Mouse (Mus musculus) stomach, embryonic 15.5 days (tissue): ENCODE results near the gene Grin2a. TPM values are rescaled to one million over a fixed set of nuclear protein-coding genes. Genes with fewer than 3 reads are reported as not detected.

Experiments
- ATAC-seq: fragments of 200-750 bp; cut with Nextera tagmentation; 2 replicates; pipeline ENCODE4 v1.8.0; 2017; ENCODE audit warnings: low read depth, moderate number of reproducible peaks, moderate TSS enrichment; ENCODE audit not compliant: insufficient read depth, low FRiP score
- H3K27ac ChIP-seq: fragments of 300-500 bp; sonication (generic); 2 replicates; pipeline ENCODE4 v1.5.1; 2015; ENCODE audit warnings: mild to moderate bottlenecking, inconsistent platforms
- H3K27me3 ChIP-seq: fragments of 300-500 bp; sonication (generic); replicated peaks from 2 replicates; pipeline ENCODE4 v1.6.1; 2015; ENCODE audit warnings: inconsistent platforms
- H3K36me3 ChIP-seq: fragments of 300-500 bp; sonication (generic); 2 replicates; pipeline ENCODE4 v1.6.1; 2015; ENCODE audit warnings: inconsistent platforms
- H3K4me1 ChIP-seq: fragments of 300-500 bp; sonication (generic); 2 replicates; pipeline ENCODE4 v1.6.1; 2015; ENCODE audit warnings: inconsistent platforms
- H3K4me2 ChIP-seq: fragments of 300-500 bp; sonication (generic); 2 replicates; pipeline ENCODE4 v1.6.1; 2015; ENCODE audit warnings: mild to moderate bottlenecking, inconsistent platforms
- H3K4me3 ChIP-seq: fragments of 300-500 bp; sonication (generic); replicated peaks from 2 replicates; pipeline ENCODE4 v1.5.1; 2015; ENCODE audit warnings: inconsistent platforms
- H3K9ac ChIP-seq: fragments of 300-500 bp; sonication (generic); 2 replicates; pipeline ENCODE4 v1.6.1; 2015; ENCODE audit warnings: inconsistent platforms
- H3K9me3 ChIP-seq: fragments of 300-500 bp; sonication (generic); 2 replicates; pipeline ENCODE4 v1.6.1; 2016; ENCODE audit warnings: inconsistent platforms
- WGBS: fragments of 180-500 bp; shearing (Covaris S2); methylation state at CpG from one replicate; pipeline ENCODE4 v1.1.7; 2015; 5-methylcytosine and 5-hydroxymethylcytosine counted together
- polyA plus RNA-seq: library from polyadenylated mRNA; unstranded; fragments of >200 nt; fragmentation: Nextera tagmentation; extraction: Ambion mirVana; gene quantifications from 2 replicates; pipeline ENCODE4 v1.2.1, GENCODE M21; 2015

Grin2a gene
- polyA plus RNA-seq, 1 experiment from 2014 or later, result 0.80 TPM

DNA sequence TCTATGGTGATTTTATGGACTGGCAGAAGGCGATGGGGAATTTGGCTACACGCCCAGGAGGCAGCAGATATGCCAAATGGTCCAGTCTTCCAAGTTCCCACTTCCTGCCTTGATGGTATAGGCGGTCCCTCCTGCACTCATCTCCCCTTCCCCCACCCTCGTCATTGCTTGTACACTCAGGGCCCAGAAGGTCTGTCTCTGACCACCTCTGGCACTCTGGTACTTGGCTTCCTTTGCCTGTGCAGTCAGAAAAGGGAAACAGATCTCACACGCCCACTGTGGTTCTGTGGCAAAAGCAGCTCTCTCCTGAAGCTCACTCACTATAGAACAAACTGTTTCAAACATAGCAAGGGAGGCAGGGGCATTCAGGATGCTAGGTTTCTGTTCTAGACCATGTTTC is 227.0 kb downstream of the Grin2a start:
- Histone ChIP-seq H3K4me3 (no peak overlapping the region), H3K27ac (no peak overlapping the region), H3K9me3 (no peaks in the 10 kb centered on the region), H3K36me3 (no peaks in the 10 kb centered on the region), H3K27me3 (no peaks in the 10 kb centered on the region), H3K4me2 (no peak overlapping the region), H3K9ac (no peak overlapping the region), H3K4me1 (no peaks in the 10 kb centered on the region)
- 55% methylated on average over 5 of the region's 5 CpGs for WGBS
- ATAC-seq, result no peak

DNA sequence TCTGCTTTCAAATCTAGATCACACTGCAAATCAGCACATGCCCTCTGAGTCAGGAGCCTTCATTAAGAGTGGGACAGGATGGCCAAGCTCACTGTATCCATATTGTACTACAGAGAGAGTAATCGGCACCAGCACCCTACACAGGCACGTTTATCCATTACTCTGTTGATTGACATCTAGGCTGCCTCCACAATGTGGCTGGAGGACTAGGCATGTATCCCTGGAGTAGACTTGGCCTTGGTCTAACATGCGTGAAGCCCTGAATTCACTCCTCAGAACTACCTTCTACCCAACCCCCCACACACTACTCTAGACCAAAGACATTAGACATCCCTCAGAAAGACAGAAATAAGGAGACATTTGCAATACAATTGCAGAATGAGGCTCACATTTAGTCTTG is 227.4 kb downstream of the Grin2a start:
- Histone ChIP-seq H3K27me3 (no peaks in the 10 kb centered on the region), H3K4me1 (no peaks in the 10 kb centered on the region), H3K4me3 (no peak overlapping the region), H3K4me2 (no peak overlapping the region), H3K9ac (no peak overlapping the region), H3K9me3 (no peaks in the 10 kb centered on the region), H3K36me3 (no peaks in the 10 kb centered on the region), H3K27ac (no peak overlapping the region)
- 81% methylated on average over 3 of the region's 3 CpGs for WGBS
- no peak for ATAC-seq

DNA sequence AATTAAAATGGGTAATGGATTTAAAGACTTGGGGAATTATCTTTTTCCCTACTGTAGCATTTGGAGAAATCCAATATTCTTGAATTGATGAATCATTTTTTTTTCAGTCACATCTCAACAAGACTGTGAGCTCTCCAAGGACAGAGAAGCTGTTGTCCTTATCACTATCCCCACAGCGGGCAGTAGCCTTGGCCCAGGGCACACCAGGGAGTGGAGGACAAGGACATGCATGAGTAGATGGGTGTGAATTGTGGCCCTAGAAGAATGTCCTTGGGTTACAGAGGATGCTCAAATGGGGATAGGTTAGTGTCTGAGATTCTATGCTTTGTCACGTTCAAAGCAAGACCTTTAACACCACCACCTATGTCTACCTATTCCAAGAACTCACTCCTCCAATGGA is 231.3 kb downstream of the Grin2a start:
- no peak overlapping the region for H3K27ac ChIP-seq
- ATAC-seq, result no peak
- no peaks in the 10 kb centered on the region for H3K9me3 ChIP-seq
- no peak overlapping the region for H3K4me3 ChIP-seq
- no peak overlapping the region for H3K9ac ChIP-seq
- no peak overlapping the region for H3K4me2 ChIP-seq
- no peaks in the 10 kb centered on the region for H3K4me1 ChIP-seq
- H3K27me3 ChIP-seq, result no peaks in the 10 kb centered on the region
- no peaks in the 10 kb centered on the region for H3K36me3 ChIP-seq
- WGBS, result 92% methylated on average over 2 of the region's 2 CpGs

DNA sequence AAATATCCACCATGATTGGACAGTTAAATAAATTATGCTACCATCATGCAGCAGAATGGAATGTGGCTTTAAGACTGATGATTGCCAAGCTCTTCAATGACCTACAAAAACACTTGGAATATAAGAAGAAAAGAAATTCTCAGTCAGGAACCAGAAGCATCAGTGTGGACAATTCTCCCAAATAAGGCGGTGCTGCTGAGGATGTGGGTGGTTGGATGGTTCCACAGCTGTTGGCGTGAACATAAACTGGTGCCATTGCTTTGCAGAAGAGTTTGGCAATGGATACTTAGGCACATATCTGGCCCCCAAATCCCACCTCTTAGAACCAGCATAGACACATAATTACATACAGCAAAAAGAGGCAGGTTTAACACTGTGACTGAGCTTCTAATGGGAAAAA is 235.0 kb downstream of the Grin2a start:
- Histone ChIP-seq H3K4me1 (no peaks in the 10 kb centered on the region), H3K4me2 (no peak overlapping the region), H3K4me3 (no peak overlapping the region), H3K9me3 (no peaks in the 10 kb centered on the region), H3K27ac (no peak overlapping the region), H3K9ac (no peak overlapping the region), H3K36me3 (no peaks in the 10 kb centered on the region), H3K27me3 (no peaks in the 10 kb centered on the region)
- ATAC-seq, result no peak
- WGBS, result 83% methylated on average over 2 of the region's 2 CpGs

DNA sequence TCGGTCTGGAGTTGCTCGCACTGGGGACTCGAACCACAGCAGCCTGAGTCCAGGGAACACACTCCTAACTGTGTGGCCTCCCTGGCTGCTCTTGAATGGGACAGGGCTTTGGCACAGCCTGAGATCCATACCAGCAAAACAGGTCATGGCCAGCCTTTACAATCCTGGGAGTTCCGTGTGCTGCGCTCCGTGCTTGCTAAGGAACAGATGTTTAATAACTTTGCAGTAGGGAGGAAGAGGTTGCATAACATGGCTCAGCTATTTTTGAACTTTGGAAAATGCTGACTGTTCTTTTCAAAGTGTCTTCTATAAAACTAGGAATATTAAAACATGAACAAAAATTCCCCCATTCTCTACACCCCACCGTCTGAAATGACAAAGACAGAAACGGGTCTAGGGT is 238.5 kb downstream of the Grin2a start:
- Histone ChIP-seq H3K4me2 (no peak overlapping the region), H3K9ac (no peak overlapping the region), H3K9me3 (no peaks in the 10 kb centered on the region), H3K4me3 (no peak overlapping the region), H3K36me3 (no peaks in the 10 kb centered on the region), H3K4me1 (no peaks in the 10 kb centered on the region), H3K27ac (no peak overlapping the region), H3K27me3 (no peaks in the 10 kb centered on the region)
- ATAC-seq, result no peak
- 80% methylated on average over 8 of the region's 8 CpGs for WGBS

DNA sequence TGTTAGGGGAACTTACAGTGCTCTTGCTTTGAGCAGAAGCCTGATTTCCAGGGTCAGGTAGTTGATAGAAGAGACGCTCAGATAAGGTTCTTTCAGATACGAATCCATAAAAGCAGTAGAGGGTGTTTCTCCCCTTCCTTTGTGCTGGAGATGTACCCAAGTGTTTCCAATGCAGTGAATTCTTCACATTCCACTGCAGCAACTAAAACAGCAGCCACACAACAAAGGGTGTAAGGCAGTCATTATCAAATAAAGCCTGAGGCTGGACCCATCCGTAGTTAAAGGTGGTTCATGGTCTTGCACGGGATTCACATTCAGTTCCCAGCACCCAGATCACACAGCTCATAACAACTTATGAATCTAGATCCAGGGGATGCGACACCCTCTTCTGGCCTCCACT is 241.3 kb downstream of the Grin2a start:
- no peak overlapping the region for H3K4me3 ChIP-seq

DNA sequence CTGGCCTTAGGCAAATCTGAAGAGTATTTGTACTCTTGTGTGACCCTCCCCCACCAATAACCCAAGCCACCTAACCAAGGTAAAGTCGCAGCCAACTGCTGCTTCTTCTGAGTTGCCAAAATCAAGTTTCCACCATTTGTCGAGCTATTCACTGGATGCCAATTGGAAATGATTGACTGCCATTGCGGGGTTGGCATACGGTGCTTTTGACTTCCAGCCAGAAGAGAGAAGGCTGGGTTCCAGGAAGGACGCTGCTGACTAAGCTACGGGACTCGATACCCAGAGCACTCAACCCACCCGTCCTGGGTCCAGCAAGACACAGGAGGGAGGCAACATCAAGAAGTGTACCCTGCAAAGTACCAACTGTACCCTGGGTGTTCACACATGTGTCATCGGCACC is 242.3 kb downstream of the Grin2a start:
- WGBS, result 90% methylated on average over 9 of the region's 9 CpGs
- Histone ChIP-seq H3K4me2 (no peak overlapping the region), H3K9ac (no peak overlapping the region), H3K4me1 (no peaks in the 10 kb centered on the region), H3K36me3 (no peaks in the 10 kb centered on the region), H3K9me3 (no peaks in the 10 kb centered on the region), H3K4me3 (no peak overlapping the region), H3K27ac (no peak overlapping the region), H3K27me3 (no peaks in the 10 kb centered on the region)
- ATAC-seq, result no peak

More for the DNA sequence above, 241.3 kb downstream of the Grin2a start:
- Histone ChIP-seq H3K27ac (no peak overlapping the region), H3K4me1 (no peaks in the 10 kb centered on the region), H3K9me3 (no peaks in the 10 kb centered on the region), H3K36me3 (no peaks in the 10 kb centered on the region), H3K27me3 (no peaks in the 10 kb centered on the region), H3K9ac (no peak overlapping the region), H3K4me2 (no peak overlapping the region)
- no peak for ATAC-seq
- 83% methylated on average over 5 of the region's 5 CpGs for WGBS

DNA sequence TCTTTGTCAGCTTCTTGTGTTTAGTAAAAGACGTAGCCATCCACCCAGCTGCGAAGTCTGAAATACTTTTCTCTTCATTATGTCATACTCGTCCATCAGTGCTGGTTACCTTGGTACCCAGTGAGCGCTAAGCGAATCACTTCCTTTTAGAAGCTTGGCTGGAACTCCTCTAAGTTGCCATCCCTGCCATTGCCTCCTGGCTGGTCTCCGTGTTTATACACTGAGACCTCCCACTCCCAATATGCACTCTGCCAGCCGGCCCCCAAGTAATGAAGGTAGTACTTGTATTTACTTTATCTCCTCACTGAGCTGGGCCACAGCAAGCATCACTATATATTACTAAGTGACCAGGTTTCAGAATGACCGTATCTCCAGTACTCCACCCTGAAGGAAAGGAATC is 242.8 kb downstream of the Grin2a start:
- no peaks in the 10 kb centered on the region for H3K9me3 ChIP-seq
- no peaks in the 10 kb centered on the region for H3K36me3 ChIP-seq
- H3K9ac ChIP-seq, result no peak overlapping the region
- no peak for ATAC-seq
- H3K4me1 ChIP-seq, result no peaks in the 10 kb centered on the region
- no peak overlapping the region for H3K4me2 ChIP-seq
- WGBS, result 77% methylated on average over 8 of the region's 8 CpGs
- H3K4me3 ChIP-seq, result no peak overlapping the region
- no peaks in the 10 kb centered on the region for H3K27me3 ChIP-seq
- no peak overlapping the region for H3K27ac ChIP-seq

DNA sequence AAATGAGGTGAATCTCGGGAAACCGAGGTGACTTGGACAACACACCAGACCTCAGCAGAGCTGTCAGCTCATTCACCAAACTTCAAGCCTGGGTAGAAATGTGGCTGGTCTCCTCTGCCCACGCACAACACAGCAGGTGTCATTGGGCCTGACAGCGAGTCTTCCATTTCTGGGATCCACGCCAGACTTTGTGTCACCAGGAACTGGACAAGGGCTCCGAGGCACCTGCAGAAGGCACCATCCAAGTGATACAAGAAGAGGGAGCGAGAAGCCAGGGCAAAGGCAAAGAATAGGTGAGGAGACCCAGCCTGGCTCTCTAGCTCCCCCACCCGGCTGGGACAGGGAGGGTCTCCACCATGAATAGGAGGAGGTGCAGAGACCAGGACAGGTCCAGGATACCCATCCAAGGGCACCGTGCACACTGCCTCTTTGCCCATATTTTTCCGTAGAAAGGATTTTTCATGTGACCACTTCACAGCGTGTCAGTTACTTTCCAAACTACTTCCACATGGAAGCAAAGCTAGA is 244.3 kb downstream of the Grin2a start:
- H3K4me1 ChIP-seq, result no peaks in the 10 kb centered on the region
- no peak overlapping the region for H3K27ac ChIP-seq
- 72% methylated on average over 11 of the region's 11 CpGs for WGBS
- no peak for ATAC-seq
- no peak overlapping the region for H3K9ac ChIP-seq
- no peaks in the 10 kb centered on the region for H3K9me3 ChIP-seq
- H3K36me3 ChIP-seq, result no peaks in the 10 kb centered on the region
- no peak overlapping the region for H3K4me2 ChIP-seq
- no peaks in the 10 kb centered on the region for H3K27me3 ChIP-seq
- H3K4me3 ChIP-seq, result no peak overlapping the region

DNA sequence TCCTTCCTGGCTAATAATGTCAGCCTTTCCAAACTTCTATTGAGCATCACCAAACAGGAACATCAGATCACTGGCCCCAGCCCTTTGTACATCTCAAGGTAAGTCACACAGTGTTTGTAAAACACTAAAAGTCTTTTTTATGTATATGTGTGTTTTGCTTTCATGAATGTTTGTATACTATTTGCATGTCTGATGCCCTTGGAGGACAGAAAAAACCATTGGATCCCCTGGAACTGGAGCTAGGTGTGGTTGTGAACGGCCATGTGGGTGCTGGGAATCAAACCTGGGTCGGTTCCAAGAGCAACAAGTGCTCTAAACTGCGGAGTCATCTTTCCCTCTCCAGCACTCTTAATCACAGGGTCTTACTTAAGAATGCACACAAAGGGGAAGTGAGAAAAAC is 245.7 kb downstream of the Grin2a start:
- ATAC-seq, result no peak
- Histone ChIP-seq H3K4me1 (no peaks in the 10 kb centered on the region), H3K27ac (no peak overlapping the region), H3K9me3 (no peaks in the 10 kb centered on the region), H3K4me2 (no peak overlapping the region), H3K27me3 (no peaks in the 10 kb centered on the region), H3K36me3 (no peaks in the 10 kb centered on the region), H3K4me3 (no peak overlapping the region), H3K9ac (no peak overlapping the region)
- 82% methylated on average over 3 of the region's 3 CpGs for WGBS

DNA sequence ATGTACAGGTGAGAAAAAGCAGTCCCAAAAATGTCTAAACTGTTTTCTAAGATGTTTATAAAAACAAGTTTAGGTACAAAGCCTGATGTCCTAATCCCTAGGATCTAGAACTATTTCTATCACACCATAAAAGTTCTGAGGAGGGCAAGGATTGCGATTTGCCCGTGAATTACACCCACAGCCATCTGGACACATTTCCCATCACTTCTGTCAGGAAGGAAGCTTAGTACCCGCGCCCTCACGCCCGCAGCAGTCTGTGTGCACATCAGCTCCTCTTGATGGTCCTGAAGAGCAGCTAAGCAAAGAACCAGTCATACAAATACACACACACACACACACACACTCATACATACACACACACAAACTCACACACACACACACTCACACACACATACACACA is 252.9 kb downstream of the Grin2a start:
- Histone ChIP-seq H3K4me2 (no peak overlapping the region), H3K9ac (no peak overlapping the region), H3K4me3 (no peak overlapping the region), H3K36me3 (no peaks in the 10 kb centered on the region), H3K9me3 (no peaks in the 10 kb centered on the region), H3K27ac (no peak overlapping the region), H3K27me3 (no peaks in the 10 kb centered on the region), H3K4me1 (no peaks in the 10 kb centered on the region)
- 90% methylated on average over 6 of the region's 6 CpGs for WGBS
- no peak for ATAC-seq

DNA sequence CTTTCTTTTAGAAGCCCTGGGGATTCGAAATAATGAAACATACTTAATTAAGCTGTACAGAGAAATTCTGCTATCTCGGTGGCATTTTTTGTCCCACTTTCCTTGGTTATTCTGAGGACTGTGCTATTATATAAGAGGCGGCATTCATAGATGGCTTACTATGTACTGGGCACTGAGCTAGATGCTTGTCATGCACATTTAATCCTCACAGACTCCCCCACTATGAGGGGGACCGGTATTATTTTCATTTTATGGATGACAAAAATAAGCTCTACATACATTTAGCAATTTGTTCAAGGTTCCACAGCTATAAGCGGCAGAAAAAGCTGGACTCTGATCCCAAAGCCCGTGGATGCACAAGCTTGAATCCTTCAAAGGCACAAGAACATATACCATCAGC is 256.7 kb downstream of the Grin2a start:
- H3K4me1 ChIP-seq, result no peaks in the 10 kb centered on the region
- no peak for ATAC-seq
- no peak overlapping the region for H3K9ac ChIP-seq
- no peak overlapping the region for H3K4me2 ChIP-seq
- no peaks in the 10 kb centered on the region for H3K36me3 ChIP-seq
- H3K4me3 ChIP-seq, result no peak overlapping the region
- H3K9me3 ChIP-seq, result no peaks in the 10 kb centered on the region
- WGBS, result 86% methylated on average over 6 of the region's 6 CpGs
- H3K27ac ChIP-seq, result no peak overlapping the region
- H3K27me3 ChIP-seq, result no peaks in the 10 kb centered on the region

DNA sequence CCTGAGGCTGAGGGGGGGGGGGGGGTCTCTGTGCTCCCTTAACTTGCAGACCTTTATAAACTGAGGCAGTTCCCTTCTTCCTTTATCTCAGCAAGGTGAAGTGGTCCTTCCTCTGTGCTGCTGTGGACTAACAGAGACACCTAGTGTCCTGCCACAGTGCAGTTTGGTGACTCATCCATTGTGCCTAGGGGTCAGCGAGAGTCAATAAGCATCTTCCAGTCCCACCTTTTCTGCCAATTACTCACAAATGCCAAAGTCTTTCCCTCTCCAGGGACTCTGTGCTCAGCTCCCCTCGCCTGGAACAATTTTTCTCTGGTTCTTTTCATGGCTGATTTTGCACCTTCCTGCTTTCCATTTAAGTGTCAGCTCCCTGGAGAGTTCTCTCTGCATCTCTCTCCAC is 258.2 kb downstream of the Grin2a start:
- H3K4me3 ChIP-seq, result no peak overlapping the region
- WGBS, result 28% methylated on average over 2 of the region's 2 CpGs
- ATAC-seq, result no peak

More for the DNA sequence above, 258.2 kb downstream of the Grin2a start:
- Histone ChIP-seq H3K4me2 (no peak overlapping the region), H3K9ac (no peak overlapping the region), H3K27me3 (no peaks in the 10 kb centered on the region), H3K27ac (no peak overlapping the region), H3K4me1 (no peaks in the 10 kb centered on the region), H3K9me3 (no peaks in the 10 kb centered on the region), H3K36me3 (no peaks in the 10 kb centered on the region)
